Mouse (Mus musculus) regulatory T cell (primary cell): ENCODE results near the gene Exosc5.

ENCODE experiments used
- in situ Hi-C: fragments of 300-600 bp; cut with MboI, MseI; formaldehyde crosslinking; loops from one replicate; pipeline ENCODE4 v1.15.1; 2025; ENCODE audit warnings: high pct_unique_total_duplicates

Gene Exosc5

GRCm38 (mm10) chr7:25703793-25704494, 45.0 kb downstream of the Exosc5 start:
- in situ Hi-C loops, result no loop called here

- in situ Hi-C loops, result no loop called here
These were observed 45.9 kb downstream of the Exosc5 start for GRCm38 (mm10) chr7:25704716-25705364.

- in situ Hi-C loops, result no loop called here
These were observed 46.9 kb downstream of the Exosc5 start for GRCm38 (mm10) chr7:25705801-25706251.

- in situ Hi-C loops, result no loop called here
These were observed 47.7 kb downstream of the Exosc5 start for GRCm38 (mm10) chr7:25706578-25707170.

- in situ Hi-C loops, result no loop called here
These were observed 48.8 kb downstream of the Exosc5 start for GRCm38 (mm10) chr7:25707581-25708292.

GRCm38 (mm10) chr7:25709961-25710360, 51.0 kb downstream of the Exosc5 start:
- in situ Hi-C loops, result no loop called here

- in situ Hi-C loops, result no loop called here
These were observed 51.7 kb downstream of the Exosc5 start for GRCm38 (mm10) chr7:25710519-25711130.

GRCm38 (mm10) chr7:25711165-25711564, 52.2 kb downstream of the Exosc5 start:
- in situ Hi-C loops, result no loop called here

- in situ Hi-C loops, result no loop called here
These were observed 52.8 kb downstream of the Exosc5 start for GRCm38 (mm10) chr7:25711731-25712197.

- in situ Hi-C loops, result no loop called here
These were observed 53.8 kb downstream of the Exosc5 start for GRCm38 (mm10) chr7:25712801-25713200.

- in situ Hi-C loops, result no loop called here
These were observed 55.6 kb downstream of the Exosc5 start for GRCm38 (mm10) chr7:25714581-25714980.

- in situ Hi-C loops, result no loop called here
These were observed 56.8 kb downstream of the Exosc5 start for GRCm38 (mm10) chr7:25715731-25716271.

GRCm38 (mm10) chr7:25717478-25717877, 58.5 kb downstream of the Exosc5 start:
- in situ Hi-C loops, result no loop called here

GRCm38 (mm10) chr7:25718788-25719417, 59.9 kb downstream of the Exosc5 start, which contains the start of gene Ccdc97:
TSS of gene Ccdc97 (minus strand) at chr7:25719088.
- in situ Hi-C loops, result no loop called here

GRCm38 (mm10) chr7:25719761-25720610, 61.0 kb downstream of the Exosc5 start:
- in situ Hi-C loops, result no loop called here

GRCm38 (mm10) chr7:25720760-25721159, 61.8 kb downstream of the Exosc5 start:
- in situ Hi-C loops, result no loop called here
